9 mouse cellular contexts compared by ENCODE assay signal in genomic region chr6:55379641-55380335, GRCm38 (mm10). TPM values are rescaled to one million over a fixed set of nuclear protein-coding genes. Genes with fewer than 3 reads are reported as not detected.
DNase-seq lines count a peak whose midpoint lies in the region; ATAC-seq lines count a peak whose summit lies in the region.
"Had no signal": no experiment of that assay in that cellular context is flagged by ENCODE, and none has a peak within 500 bp of the region (broad histone marks: within the 10 kb centered on the region; RNA-seq: fewer than 3 reads in every experiment).

No protein-coding gene starts in this region.

- no peak overlapping the region for H3K4me2 ChIP-seq in hindbrain, embryonic 16.5 days (ENCODE audit: low read length)
- no peak overlapping the region for H3K4me2 ChIP-seq in liver, embryonic 15.5 days
- H3K4me2 ChIP-seq in neural tube, embryonic 14.5 days (ENCODE audit: low read depth, low read length) = no peak overlapping the region
- H3K4me2 ChIP-seq: embryonic facial prominence, embryonic 12.5 days had no signal

- intact Hi-C loops in heart, postnatal 14 days (cut with DNase I) = no loop called here

- H3K9ac ChIP-seq in hindbrain, embryonic 16.5 days (ENCODE audit: low read depth, low read length) = no peak overlapping the region
- H3K9ac ChIP-seq in liver, embryonic 15.5 days = no peak overlapping the region
- H3K9ac ChIP-seq in neural tube, embryonic 14.5 days (replicated peaks; ENCODE audit: low read depth, low read length) = no peak overlapping the region
- H3K9ac ChIP-seq: embryonic facial prominence, embryonic 12.5 days had no signal

- ATAC-seq in common myeloid progenitor, adult 5-6 weeks (replicated peaks; ENCODE audit: low read depth, poor library complexity, severe bottlenecking) = peak; percentile 72
- peak; percentile 86 for ATAC-seq in hindbrain, embryonic 16.5 days
- peak; percentile 41; the same call in 1 of the 2 replicates for ATAC-seq in liver, embryonic 15.5 days (ENCODE audit: insufficient read depth)
- peak; percentile 86 for ATAC-seq in neural tube, embryonic 14.5 days (ENCODE audit: low read depth)

- H3K27me3 ChIP-seq in hindbrain, embryonic 16.5 days (replicated peaks; ENCODE audit: control insufficient read depth, insufficient read depth, low read length) = no peaks in the 10 kb centered on the region; the same call in 1 of the 2 replicates
- no peaks in the 10 kb centered on the region; the same call in none of the 2 replicates for H3K27me3 ChIP-seq in liver, embryonic 15.5 days
- H3K27me3 ChIP-seq in neural tube, embryonic 14.5 days (ENCODE audit: control insufficient read depth, insufficient read depth, low read length) = no peaks in the 10 kb centered on the region

- peak; percentile 46 to 62 for DNase-seq in heart, postnatal 14 days
- DNase-seq in heart, adult 8-10 months (ENCODE audit: low spot score) = no peak
- DNase-seq in NIH3T3 (ENCODE audit: low read depth) = peak; percentile 77
- DNase-seq in T-cell, adult 2 months (ENCODE audit: low spot score) = no peak

- H3K4me1 ChIP-seq in hindbrain, embryonic 16.5 days (ENCODE audit: control insufficient read depth, insufficient read depth, low read depth, low read length) = no peaks in the 10 kb centered on the region
- peaks cover 65% of the 10 kb centered on the region for H3K4me1 ChIP-seq in liver, embryonic 15.5 days (replicated peaks)
- H3K4me1 ChIP-seq in neural tube, embryonic 14.5 days (ENCODE audit: control insufficient read depth, insufficient read depth, low read length) = no peaks in the 10 kb centered on the region
- H3K4me1 ChIP-seq: embryonic facial prominence, embryonic 12.5 days had no signal

- H3K27ac ChIP-seq in hindbrain, embryonic 16.5 days (ENCODE audit: low read depth, low read length) = no peak overlapping the region
- 0 out of 2 replicates have a peak overlapping the region, but pooled peaks have one; percentile 2 for H3K27ac ChIP-seq in liver, embryonic 15.5 days (replicated peaks)
- H3K27ac ChIP-seq in neural tube, embryonic 14.5 days (ENCODE audit: low read depth, low read length) = no peak overlapping the region
- H3K27ac ChIP-seq: embryonic facial prominence, embryonic 12.5 days had no signal

- H3K36me3 ChIP-seq in hindbrain, embryonic 16.5 days (ENCODE audit: control insufficient read depth, insufficient read depth, low read length) = no peaks in the 10 kb centered on the region
- no peaks in the 10 kb centered on the region for H3K36me3 ChIP-seq in liver, embryonic 15.5 days (replicated peaks)
- H3K36me3 ChIP-seq in neural tube, embryonic 14.5 days (ENCODE audit: control insufficient read depth, insufficient read depth, low read length) = no peaks in the 10 kb centered on the region
- H3K36me3 ChIP-seq: embryonic facial prominence, embryonic 12.5 days had no signal

- H3K9me3 ChIP-seq in hindbrain, embryonic 16.5 days (ENCODE audit: control insufficient read depth, low read length) = no peaks in the 10 kb centered on the region
- H3K9me3 ChIP-seq in liver, embryonic 15.5 days (replicated peaks) = no peaks in the 10 kb centered on the region
- H3K9me3 ChIP-seq in neural tube, embryonic 14.5 days (ENCODE audit: control insufficient read depth, low read length) = no peaks in the 10 kb centered on the region
- H3K9me3 ChIP-seq: embryonic facial prominence, embryonic 12.5 days had no signal

- 43% methylated on average over 3 of the region's 3 CpGs for WGBS in hindbrain, embryonic 16.5 days
- 33% methylated on average over 3 of the region's 3 CpGs for WGBS in liver, embryonic 15.5 days (ENCODE audit: insufficient replicate concordance)
- WGBS in neural tube, embryonic 14.5 days = 47% methylated on average over 3 of the region's 3 CpGs

- H3K4me3 ChIP-seq in hindbrain, embryonic 16.5 days (ENCODE audit: low read length) = no peak overlapping the region
- H3K4me3 ChIP-seq in liver, embryonic 15.5 days (replicated peaks) = no peak overlapping the region
- no peak overlapping the region for H3K4me3 ChIP-seq in neural tube, embryonic 14.5 days (ENCODE audit: low read depth, low read length)
- H3K4me3 ChIP-seq: embryonic facial prominence, embryonic 12.5 days had no signal

RNA-seq across cellular contexts. Expression of gene Ghrhr, which starts 3.7 kb away (rescaled TPM):
- not detected for total RNA-seq in heart, postnatal 14 days (2021)
- not detected for total RNA-seq in heart, adult 8-10 months (2022)
- not detected in 2 replicates for total RNA-seq in common myeloid progenitor, adult 5-6 weeks (2017)
- polyA plus RNA-seq in hindbrain, embryonic 16.5 days (2015; fragmentation: Nextera tagmentation; extraction: Ambion mirVana) = not detected in 2 replicates
- 0.08 TPM in 1 of 2 replicates, not detected in the other for polyA plus RNA-seq in liver, embryonic 15.5 days (2015; fragmentation: Nextera tagmentation; extraction: Ambion mirVana)
- not detected in 2 replicates for polyA plus RNA-seq in neural tube, embryonic 14.5 days (2014; fragmentation: Nextera tagmentation; extraction: Ambion mirVana)
- polyA plus RNA-seq: embryonic facial prominence, embryonic 12.5 days had no signal

RNA-seq across cellular contexts. Expression of gene Aqp1, which starts 43.6 kb away (rescaled TPM):
- total RNA-seq in heart, postnatal 14 days (2021) = 100 to 1,000 TPM; 397 to 446 TPM
- total RNA-seq in heart, adult 8-10 months (2022) = 100 to 1,000 TPM; 336 to 404 (median 350) TPM
- total RNA-seq in common myeloid progenitor, adult 5-6 weeks (2017) = 131 and 152 TPM in 2 replicates
- 27.6 and 30.9 TPM in 2 replicates for polyA plus RNA-seq in hindbrain, embryonic 16.5 days (2015; fragmentation: Nextera tagmentation; extraction: Ambion mirVana)
- polyA plus RNA-seq in liver, embryonic 15.5 days (2015; fragmentation: Nextera tagmentation; extraction: Ambion mirVana) = 75.8 and 85.1 TPM in 2 replicates
- 0.20 and 0.84 TPM in 2 replicates for polyA plus RNA-seq in neural tube, embryonic 14.5 days (2014; fragmentation: Nextera tagmentation; extraction: Ambion mirVana)

Comparison
In these comparisons a context has a peak if more than half of its experiments do, and no peak if none do; other contexts are left out.
1. DNase-seq: peak in heart, postnatal 14 days (2 of 2) and NIH3T3 (single experiment); none in heart, adult 8-10 months (single experiment) and T-cell, adult 2 months (single experiment).
2. Peak in every context shown above with its lines, with median percentiles within 50 percentile points of each other: ATAC-seq.